Mouse (Mus musculus) layer of hippocampus, adult 8-10 months (tissue): ENCODE results near the gene Tmem206. TPM values are rescaled to one million over a fixed set of nuclear protein-coding genes. Genes with fewer than 3 reads are reported as not detected.

Experiments
- DNase-seq, 2 experiments: peaks; one replicate each; pipeline ENCODE4 v3.0.0; 2022; ENCODE audit warnings: low spot score in 2 of 2
- total RNA-seq, 4 experiments: library from RNA; stranded (reverse); gene quantifications; 2 replicates each; pipeline ENCODE4 v1.2.4; 2022

Gene Tmem206
- total RNA-seq, 4 experiments from 2014 or later, result 9.0 to 15.2 (median 11.7) TPM

DNA sequence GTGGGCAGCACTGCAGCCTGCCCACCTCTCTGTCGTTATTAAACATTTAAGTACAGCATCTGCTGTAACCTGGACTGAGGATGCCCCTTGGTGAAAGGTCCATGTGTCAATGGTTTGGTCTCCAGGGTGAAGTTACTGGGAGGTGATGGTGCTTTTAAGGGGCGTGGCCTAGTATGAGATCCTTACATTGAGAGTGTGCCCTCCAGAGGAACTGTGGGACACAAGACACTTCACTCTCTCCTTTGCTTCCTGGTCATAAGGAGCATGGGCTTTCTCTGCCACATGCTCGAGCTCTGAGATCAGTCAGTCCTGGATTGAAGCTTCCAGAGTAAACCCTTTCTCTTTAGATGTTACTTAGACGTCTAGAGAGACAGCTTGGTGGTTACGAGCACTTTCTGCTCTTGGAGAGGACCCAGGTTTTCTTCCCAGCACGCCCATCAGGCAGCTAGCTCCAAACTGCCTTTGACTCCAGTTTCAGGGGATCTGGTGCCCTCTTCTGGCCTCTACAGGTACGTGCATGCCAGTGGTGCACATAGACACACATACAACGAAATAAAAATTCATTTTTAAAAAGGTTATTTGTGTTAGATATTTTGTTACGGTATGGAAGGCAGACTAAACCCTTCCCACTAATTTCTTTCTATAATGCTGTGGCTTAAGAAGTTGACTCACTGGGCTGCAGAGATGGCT is 17.8 kb upstream of the Tmem206 start:
- DNase-seq, result no peak

DNA sequence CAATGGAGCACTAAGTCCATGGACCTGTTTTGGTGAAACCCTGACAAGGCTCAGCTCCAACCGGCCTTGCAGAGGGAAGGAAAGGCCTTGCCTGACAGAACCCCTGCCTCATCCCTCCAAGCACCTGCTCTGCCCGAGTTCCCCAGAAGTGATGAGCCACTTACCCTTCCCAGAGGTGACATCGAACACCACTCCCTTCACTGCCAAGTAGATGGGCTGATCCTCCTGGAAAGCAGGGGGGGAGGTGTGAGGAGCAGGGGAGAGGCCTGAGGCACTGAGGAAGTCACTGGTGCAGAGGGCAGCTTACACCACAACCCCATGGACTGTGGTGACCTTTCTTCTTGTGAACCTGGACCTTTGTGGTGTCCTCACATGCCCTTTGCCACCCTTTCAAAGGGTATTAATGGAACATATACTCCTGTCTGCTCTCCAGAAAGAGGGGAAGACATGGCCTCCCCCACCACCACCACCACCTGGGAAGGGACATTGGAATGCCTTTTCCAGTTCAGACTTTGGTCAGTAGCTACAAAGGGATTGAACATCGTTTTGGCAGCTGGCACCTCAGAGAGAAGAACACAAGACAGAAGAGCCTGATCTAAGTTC is 14.3 kb upstream of the Tmem206 start:
- DNase-seq, result no peak

DNA sequence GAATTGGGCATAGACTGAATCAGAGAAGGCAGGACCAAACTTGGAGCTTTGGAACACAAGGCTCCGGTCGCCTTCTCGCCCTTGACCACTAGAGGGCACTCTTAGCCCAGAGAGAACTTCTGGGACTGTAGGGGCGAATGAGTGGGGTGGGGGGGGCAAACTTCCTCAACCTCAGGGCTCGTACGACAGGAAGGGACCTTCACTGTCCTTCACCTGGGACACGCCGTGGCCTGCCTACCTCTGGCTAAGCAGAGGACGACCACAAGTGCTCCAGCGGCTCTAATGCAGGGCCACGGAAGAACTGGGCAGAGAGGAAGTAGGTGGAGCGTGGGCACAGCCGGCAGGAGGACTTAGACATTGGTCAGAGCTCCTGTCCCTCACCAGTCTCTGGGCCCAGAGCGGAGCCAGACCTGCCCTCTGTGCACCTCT is 13.2 kb upstream of the Tmem206 start:
- DNase-seq, result peak; percentile 57 to 84

DNA sequence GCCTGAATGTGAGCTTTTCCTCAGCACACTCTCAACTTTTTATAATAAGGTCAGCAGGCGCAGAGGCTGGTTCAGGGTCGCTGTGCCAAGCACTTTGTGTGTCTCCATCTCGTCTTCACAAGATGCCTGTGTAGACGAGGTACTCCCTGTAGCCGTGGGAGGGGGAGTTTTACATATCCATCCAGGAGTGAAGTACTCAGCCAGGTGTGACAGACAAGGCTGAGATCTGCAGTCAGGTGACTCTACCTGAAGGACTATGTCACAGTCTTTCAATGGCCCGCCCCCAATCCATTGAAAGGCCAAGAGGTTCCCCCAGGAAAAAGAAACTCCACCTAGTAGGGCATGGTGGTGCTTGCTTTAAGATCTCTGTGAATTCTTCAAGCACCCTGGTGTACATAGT is 12.6 kb upstream of the Tmem206 start:
- no peak for DNase-seq

DNA sequence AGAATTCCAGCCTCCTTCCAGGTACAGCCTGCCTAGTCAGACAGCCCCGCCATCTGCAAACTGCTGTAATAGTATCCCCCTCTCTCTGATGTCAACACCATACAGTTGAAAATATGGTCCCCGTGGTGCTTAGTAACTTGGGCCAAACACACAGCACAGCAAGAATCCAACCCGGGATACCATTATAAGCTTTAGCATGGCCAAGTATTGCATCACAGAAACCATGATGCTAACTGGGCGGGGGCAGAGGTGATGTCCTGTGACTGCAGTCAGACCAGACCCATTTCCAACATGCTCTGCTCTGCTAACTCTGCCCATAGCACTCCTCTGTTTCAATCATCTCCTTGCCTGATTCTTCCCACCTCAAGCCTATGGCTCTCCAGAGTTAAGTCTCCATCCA is 11.8 kb upstream of the Tmem206 start:
- DNase-seq, result no peak

DNA sequence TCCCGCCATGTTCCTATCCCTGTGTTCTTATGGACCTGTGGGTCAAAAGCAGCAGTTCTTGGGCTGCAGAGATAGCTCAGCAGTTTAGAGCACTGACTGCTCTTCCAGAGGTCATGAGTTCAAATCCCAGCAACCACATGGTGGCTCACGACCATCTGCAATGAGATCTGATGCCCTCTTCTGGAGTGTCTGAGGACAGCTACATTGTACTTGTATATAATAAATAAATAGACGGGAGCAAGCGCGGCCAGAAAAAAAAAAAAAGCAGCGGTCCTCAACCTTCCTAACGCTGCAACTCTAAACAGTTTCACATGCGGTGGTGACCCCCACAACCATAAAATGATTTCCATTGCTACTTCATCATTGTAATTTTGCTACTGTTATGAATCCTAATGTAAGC is 8.9 kb upstream of the Tmem206 start:
- DNase-seq, result no peak

DNA sequence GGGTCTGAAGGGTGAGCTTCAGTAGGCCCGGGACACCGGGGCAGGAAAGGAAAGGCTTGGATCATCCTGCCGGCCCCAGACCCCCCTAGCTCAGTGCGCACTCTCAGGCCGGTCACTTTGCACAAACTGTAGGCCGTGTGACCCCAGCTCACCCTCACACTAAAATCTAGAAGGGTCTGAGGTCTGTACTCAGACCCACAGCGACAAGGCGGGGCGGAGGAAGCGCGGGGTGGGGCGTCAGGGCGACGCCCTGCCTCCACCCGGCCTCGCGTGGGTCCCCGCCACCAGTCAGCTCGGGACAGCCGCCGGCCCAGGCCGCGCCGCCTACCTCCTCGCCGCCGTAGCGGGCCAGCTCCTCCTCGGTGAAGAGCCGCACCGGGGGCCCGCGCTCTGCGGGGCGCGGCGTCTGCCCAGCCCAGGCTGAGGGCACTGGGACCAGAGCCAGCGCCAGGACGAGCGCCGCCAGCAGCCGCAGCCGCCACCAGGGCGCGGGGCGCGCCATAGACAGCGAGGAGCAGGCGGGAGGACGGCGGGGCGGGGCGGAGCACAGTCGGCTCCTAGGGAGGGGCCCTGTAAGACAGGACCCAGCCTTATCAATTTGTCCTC is 8.0 kb upstream of the Tmem206 start, which contains the start of gene Nenf:
Nenf (minus strand) TSS at position 604 of the 606 bp plus-strand sequence.
- DNase-seq, result peak in 1 of 2 experiments; percentile 66

DNA sequence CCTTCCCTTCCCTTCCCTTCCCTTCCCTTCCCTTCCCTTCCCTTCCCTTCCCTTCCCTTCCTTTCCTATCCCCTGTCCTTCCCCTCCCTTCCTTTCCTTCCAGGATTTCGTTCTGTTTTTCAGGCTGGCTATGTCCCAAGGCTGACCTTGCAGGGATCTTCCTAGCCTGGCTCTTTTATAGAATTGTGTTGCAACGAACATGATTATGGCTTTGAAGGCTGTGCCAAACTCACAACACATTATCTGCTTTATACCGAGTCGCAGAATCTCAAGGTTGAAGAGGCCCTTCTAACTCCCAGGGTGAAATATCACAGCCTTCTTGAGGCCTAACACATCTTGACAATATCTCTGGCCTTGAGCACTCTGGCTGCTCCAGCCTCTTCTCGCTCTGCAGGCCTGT is 7.0 kb upstream of the Tmem206 start:
- DNase-seq, result no peak

DNA sequence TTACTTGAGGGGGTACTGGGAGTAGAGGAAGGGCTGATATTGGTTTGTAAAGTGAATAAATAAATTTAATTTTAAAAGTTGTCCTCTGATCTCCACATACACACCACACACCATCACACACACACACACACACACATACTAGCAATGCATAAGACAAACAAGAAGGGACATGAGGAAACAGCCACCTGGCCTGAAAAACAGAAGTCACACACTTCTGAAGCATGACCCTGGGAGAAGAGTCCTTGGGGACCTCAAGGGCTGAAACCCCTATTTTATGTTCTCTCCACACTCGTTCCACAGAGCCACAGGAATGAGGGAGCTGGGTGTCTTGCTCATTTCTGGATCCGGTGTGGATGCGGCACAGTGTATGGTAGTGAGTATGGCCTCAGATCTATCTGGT is 2.3 kb upstream of the Tmem206 start:
- no peak for DNase-seq

DNA sequence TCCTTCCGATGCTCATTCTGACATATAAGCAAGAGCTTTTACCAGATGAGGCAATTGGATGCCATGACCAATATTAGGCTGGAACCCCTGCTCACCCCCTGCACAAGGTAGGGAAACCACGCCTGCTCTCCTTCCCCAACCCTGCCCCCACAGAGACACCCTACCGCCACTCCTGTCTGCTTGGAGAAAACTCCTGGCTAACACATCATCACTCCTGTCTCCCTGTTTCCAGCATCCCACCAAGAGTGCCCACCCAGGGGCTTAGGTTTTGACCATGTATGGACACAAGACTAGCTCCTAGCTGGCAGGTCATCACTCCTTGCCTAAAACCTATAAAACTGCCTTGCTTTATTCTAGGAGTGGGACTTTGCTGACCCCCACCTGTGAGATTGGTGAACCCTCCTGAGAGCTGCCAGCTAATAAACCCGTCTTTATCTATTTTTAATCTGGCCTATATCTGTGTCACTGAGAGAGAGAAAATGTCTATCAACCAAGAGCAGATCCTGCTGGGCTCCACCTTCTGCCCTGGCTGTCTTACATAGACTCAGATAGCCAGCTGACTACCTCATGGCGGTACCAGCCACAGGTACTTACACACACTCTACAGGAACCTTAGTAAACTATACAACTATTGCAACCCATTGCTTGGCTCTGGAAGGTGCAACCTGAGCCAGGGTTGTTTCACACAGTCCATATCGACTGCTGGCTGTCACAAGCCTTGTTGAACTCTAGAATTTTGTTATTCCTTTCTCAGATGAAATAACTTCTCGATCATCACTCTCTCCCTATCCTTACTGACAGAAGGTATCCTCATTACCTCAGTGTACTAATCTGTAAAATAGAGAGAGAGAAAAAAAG is 750 bp upstream of the Tmem206 start:
- no peak for DNase-seq

DNA sequence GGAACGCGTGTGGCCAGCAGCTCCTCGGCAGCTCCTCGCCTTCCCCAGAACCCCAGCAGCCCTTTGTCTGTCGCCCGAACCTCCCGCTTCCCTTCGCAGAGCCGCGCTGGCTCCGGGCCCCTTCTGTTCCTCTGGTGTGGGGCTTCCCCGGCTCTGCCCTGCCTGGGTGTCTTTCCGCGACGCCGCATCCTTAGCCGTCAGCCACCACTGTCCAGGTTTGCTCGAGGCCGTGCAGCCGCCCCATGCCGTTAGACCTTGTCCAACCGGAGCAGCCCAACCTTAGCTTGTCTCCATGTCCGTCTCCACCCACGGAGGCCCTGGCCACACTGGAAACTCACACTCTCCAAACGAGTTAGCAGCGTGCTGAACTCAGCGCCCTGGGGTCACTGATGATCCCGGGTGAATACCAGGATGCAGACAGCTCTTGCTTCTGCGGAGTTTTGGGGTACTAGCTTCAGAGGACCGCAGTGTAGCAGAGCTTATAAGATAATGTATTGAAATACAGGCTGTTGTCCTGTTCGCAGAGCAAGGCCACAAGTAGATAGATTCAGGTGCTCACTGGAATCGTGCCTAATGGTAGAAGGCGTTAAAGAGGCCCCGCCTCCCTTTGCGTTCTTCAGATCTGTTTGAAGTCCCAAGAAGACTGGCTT is 646 bp downstream of the Tmem206 start:
- DNase-seq, result no peak

DNA sequence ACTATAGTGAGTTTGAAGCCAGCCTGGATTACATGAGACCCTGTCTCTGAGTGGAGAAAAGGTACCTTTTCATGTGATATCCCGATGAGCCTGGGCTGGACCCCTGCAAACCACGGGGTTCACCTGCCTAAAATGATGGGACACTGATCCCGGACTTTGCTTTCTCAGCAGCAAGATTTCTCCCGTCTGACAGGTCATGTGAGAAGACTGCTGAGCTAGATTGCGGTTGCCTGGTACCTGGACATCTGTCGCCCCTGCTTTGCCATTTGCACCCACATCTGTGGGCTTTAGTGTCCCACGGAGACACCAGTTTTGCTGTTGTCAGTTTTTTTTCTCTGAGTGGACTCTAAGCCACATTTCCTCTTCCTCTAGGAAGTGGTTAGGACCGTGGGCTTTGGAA is 1.5 kb downstream of the Tmem206 start:
- DNase-seq, result no peak

DNA sequence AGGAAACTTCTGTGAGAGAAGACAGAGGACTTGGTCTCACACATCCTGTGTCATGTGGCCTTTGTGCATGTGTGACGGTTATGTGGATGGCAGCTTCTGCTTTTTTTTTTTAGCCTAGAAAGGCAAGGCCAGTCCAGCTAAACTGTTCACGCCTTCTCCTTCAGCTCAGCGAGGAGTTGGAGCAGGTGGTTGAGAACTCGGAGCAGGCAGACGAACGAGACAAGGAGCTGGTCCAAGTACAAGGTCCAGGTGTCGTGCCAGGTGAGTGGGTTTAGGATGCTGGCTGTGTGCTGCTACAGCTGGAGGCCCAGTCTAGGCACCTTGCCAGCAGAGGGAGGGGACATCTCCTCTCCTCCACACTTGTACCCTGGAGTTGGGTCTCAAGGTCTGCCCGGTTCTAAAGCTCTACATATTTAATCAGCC is 2.3 kb downstream of the Tmem206 start:
- no peak for DNase-seq

DNA sequence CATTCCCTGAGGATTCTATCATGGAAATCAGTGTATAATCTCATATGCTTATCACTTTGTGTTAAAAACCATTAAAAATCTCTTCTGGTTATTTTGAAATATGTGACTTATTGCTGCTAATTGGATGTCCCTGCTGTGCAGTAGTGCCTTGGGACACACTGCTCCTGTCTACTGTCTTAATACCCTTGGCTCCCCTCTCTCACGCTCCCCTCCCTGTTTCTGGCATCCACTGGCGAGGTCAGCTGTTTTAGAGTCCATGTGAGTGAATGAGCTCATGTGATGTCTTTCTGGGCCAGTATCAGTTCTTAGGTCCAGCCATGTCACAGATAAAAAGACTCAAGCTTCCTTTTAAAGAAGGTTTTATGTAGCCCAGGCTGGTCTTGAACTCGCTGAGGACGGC is 4.6 kb downstream of the Tmem206 start:
- no peak for DNase-seq

DNA sequence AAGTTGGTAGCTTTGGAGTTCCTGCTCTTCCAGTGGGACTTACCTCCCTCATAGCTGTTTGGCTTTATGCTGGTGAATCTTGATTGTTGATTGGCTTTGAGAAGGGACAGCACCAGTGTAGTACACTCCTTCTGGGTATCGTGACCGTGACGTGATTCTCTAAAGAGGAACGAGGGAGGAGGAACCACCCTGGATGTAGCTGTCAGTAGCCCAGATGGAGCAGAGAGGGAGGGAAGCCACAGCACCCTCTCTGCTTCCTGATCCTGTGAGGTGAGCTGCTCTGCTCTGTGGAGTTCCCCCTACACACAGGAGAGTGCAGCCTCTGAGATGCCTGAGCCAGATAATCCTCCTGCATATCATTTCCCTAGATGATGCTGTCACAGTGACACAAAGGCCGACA is 8.8 kb downstream of the Tmem206 start:
- DNase-seq, result no peak

DNA sequence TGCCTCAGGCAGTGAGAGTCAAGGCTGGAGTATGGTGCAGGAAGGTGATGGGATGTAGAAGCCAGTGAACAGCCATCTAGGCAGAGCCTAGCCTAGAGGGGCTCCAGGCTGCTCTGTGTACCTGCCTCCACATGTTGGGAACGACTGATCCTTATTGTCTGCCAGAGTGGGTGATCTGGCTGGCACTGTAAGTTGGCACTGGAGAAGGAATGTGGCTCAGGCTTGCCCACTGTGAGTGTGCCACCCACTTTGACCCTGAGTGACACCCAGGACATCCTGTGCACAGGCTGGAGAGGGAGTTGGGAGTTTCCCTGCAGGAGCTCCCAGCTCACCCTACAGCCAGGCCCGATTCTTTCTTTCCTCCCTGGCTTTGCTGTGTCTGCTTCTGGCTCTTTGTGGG is 14.2 kb downstream of the Tmem206 start:
- no peak for DNase-seq

DNA sequence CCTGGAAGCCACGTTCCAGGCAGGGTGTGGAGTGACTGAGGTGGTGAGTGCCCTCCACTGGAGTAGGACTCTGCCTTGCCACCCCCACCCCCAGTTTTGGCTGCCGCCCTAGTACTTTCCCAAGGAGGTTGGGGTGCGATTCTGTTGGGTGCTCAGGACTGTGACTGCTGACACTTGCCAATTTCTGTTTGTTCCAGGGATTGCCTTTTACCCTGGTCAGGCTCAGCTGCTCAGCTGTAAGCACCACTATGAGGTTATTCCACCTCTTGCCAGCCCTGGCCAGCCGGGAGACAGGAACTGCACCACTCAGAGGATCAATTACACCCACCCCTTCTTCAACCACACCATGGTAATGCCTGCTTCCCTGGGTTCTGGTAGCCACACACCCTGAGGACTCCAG is 14.8 kb downstream of the Tmem206 start:
- DNase-seq, result no peak

DNA sequence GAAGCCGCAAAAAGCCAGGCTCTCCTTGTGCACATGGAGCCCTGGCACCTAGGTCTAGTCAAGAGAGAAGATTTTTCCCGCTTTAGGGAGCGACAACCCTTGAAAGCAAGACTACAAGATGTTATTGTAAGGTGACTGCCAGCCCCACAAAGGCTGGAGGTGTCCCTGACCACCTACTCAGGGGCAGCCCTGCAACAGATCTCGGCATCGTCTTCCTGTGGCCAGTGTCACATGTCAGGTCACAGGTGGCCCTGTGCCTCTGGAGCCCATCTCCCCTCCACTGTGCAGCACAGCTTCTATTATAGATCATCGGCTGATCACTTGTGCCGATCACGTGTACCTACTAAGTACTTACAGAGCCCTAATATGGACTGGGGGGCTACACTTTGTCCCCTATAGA is 21.9 kb downstream of the Tmem206 start:
- no peak for DNase-seq

DNA sequence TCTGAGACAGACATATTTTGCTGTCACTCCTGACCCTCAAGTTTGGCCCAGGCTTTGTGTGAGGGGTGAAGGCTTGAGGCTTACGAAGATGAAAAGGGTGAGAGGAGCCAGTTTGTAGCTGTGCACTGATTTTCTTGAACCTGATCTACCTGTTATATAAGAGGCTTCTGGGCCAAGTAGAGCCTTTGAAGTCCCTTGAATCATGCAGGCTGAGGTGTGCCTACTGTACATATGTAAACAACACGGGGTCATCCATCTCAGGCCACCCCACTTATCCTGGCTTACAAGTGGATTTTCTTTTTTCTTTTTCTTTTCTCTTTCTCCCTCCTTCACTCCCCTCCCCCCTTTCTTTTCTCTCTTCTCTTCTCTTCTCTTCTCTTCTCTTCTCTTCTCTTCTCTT is 22.9 kb downstream of the Tmem206 start:
- DNase-seq, result no peak

DNA sequence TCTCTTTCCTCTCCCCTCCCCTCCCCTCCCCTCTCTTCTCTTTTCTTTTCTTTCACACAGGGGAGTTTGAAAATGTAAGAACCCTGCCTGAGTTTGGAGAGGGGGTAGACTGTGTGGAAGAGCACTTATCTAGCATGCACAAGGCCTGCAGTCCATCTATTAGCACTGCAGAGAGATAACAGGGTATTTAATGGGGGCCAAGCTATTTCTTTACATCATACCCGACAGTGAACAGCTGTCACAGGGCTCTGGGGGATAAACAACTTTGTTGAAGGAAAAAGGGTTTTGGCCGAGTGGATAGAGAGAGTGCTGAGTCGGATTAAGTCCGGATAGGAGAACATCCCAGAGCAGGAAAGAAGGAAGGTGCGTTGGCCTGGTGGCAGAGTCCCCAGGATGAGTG is 23.3 kb downstream of the Tmem206 start:
- DNase-seq, result no peak

DNA sequence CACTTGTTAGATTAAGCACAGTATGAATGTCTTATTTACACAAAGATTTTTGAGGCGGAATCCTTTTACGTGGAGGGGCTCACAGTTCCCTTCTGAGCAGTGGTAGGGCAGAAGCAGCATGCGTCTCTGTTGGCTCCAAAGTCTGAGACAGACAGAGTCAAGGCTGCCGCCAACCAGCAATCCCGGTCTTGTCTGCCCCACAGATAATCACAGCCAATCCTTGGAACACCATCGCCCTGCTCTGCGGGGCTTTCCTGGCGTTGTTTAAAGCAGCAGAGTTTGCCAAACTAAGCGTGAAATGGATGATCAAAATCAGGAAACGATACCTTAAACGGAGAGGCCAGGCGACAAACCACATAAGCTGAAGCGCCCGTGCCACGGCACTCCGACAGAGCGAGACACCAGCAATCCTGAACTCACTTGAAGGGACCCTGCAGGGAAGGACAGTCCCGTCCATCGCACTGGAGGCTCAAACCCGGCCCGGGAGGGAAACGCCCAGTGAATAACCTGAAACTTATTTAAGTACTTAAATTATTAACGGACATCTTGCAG is 23.9 kb downstream of the Tmem206 start:
- no peak for DNase-seq
